Mouse (Mus musculus) neural tube, embryonic 11.5 days (tissue): ENCODE measurements around the gene Hmgb1. TPM values are rescaled to one million over a fixed set of nuclear protein-coding genes. Genes with fewer than 3 reads are reported as not detected.
A peak's percentile ranks its signal among the peaks of the same experiment; 100 is the strongest.

Source experiments
- ATAC-seq: fragments of 200-750 bp; cut with Nextera tagmentation; 2 replicates; pipeline ENCODE4 v1.8.0; 2017; ENCODE audit warnings: moderate number of reproducible peaks, mild to moderate bottlenecking, moderate TSS enrichment, moderate library complexity; ENCODE audit not compliant: insufficient read depth, low FRiP score, low TSS enrichment
- DNase-seq: peaks from one replicate; pipeline ENCODE4 v3.0.0-alpha.2; 2015; ENCODE audit warnings: low spot score
- H3K27ac ChIP-seq: fragments of 300-500 bp; sonication (generic); 2 replicates; pipeline ENCODE4 v1.5.1; 2014; ENCODE audit warnings: low read depth, mild to moderate bottlenecking, low read length
- H3K27me3 ChIP-seq: fragments of 300-500 bp; sonication (generic); 2 replicates; pipeline ENCODE4 v1.6.1; 2014; ENCODE audit warnings: mild to moderate bottlenecking, low read length, mixed read lengths; ENCODE audit not compliant: control insufficient read depth, insufficient read depth
- H3K36me3 ChIP-seq: fragments of 300-500 bp; sonication (generic); 2 replicates; pipeline ENCODE4 v1.6.1; 2014; ENCODE audit warnings: mild to moderate bottlenecking, low read length, moderate library complexity, mixed read lengths; ENCODE audit not compliant: control insufficient read depth, insufficient read depth
- H3K4me1 ChIP-seq: fragments of 300-500 bp; sonication (generic); 2 replicates; pipeline ENCODE4 v1.6.1; 2014; ENCODE audit warnings: low read length, mixed read lengths; ENCODE audit not compliant: control insufficient read depth, insufficient read depth
- H3K4me2 ChIP-seq: fragments of 300-500 bp; sonication (generic); 2 replicates; pipeline ENCODE4 v1.6.1; 2014; ENCODE audit warnings: low read depth, mild to moderate bottlenecking, moderate library complexity
- H3K4me3 ChIP-seq: fragments of 300-500 bp; sonication (generic); 2 replicates; pipeline ENCODE4 v1.5.1; 2014; ENCODE audit warnings: low read depth, low read length
- H3K9ac ChIP-seq: fragments of 300-500 bp; sonication (generic); 2 replicates; pipeline ENCODE4 v1.6.1; 2014; ENCODE audit warnings: mild to moderate bottlenecking, low read length
- H3K9me3 ChIP-seq: fragments of 300-500 bp; sonication (generic); 2 replicates; pipeline ENCODE4 v1.6.1; 2016; ENCODE audit warnings: low read length; ENCODE audit not compliant: control insufficient read depth
- WGBS: fragments of 180-500 bp; shearing (Covaris S2); extraction: QIAGEN DNeasy Blood & Tissue Kit; methylation state at CpG from one replicate; pipeline ENCODE4 v1.1.7; 2014; 5-methylcytosine and 5-hydroxymethylcytosine counted together
- polyA plus RNA-seq: library from polyadenylated mRNA; unstranded; fragments of >200 nt; fragmentation: Nextera tagmentation; extraction: Ambion mirVana; gene quantifications from 2 replicates; pipeline ENCODE4 v1.2.1, GENCODE M21; 2014

The Hmgb1 gene
- polyA plus RNA-seq, 1 experiment from 2014 or later, result 1,783 TPM

- H3K36me3 ChIP-seq, result no peaks in the 10 kb centered on the region
- H3K9ac ChIP-seq, result no peak overlapping the region
- ATAC-seq (no peak), DNase-seq (no peak)
- WGBS, result 85% methylated on average over 10 of the region's 10 CpGs
- H3K4me1 ChIP-seq, result no peaks in the 10 kb centered on the region
- no peak overlapping the region for H3K27ac ChIP-seq
- no peak overlapping the region for H3K4me3 ChIP-seq
- no peaks in the 10 kb centered on the region for H3K27me3 ChIP-seq
- no peak overlapping the region for H3K4me2 ChIP-seq
- H3K9me3 ChIP-seq, result no peaks in the 10 kb centered on the region
Measured at GRCm38 (mm10) chr5:149086382-149087244, 97.7 kb downstream of the Hmgb1 start.

GRCm38 (mm10) chr5:149080466-149080865, 103.8 kb downstream of the Hmgb1 start:
- H3K9ac ChIP-seq, result no peak overlapping the region
- DNase-seq (no peak), ATAC-seq (no peak)
- H3K4me2 ChIP-seq, result no peak overlapping the region
- H3K27ac ChIP-seq, result no peak overlapping the region
- no peaks in the 10 kb centered on the region for H3K9me3 ChIP-seq
- no peaks in the 10 kb centered on the region for H3K4me1 ChIP-seq
- no peaks in the 10 kb centered on the region for H3K36me3 ChIP-seq
- H3K4me3 ChIP-seq, result no peak overlapping the region
- no peaks in the 10 kb centered on the region for H3K27me3 ChIP-seq
- WGBS, result 95% methylated on average over 8 of the region's 8 CpGs

GRCm38 (mm10) chr5:149079758-149080150, 104.5 kb downstream of the Hmgb1 start:
- WGBS, result 48% methylated on average over 7 of the region's 7 CpGs
- Histone ChIP-seq H3K36me3 (no peaks in the 10 kb centered on the region), H3K9me3 (no peaks in the 10 kb centered on the region), H3K4me3 (no peak overlapping the region), H3K27ac (no peak overlapping the region), H3K9ac (no peak overlapping the region), H3K27me3 (no peaks in the 10 kb centered on the region), H3K4me1 (no peaks in the 10 kb centered on the region), H3K4me2 (no peak overlapping the region)
- DNase-seq, result no peak
- ATAC-seq, result no peak

- Histone ChIP-seq H3K9ac (no peak overlapping the region), H3K4me3 (no peak overlapping the region), H3K27ac (no peak overlapping the region), H3K36me3 (no peaks in the 10 kb centered on the region), H3K27me3 (no peaks in the 10 kb centered on the region), H3K9me3 (no peaks in the 10 kb centered on the region), H3K4me2 (no peak overlapping the region), H3K4me1 (no peaks in the 10 kb centered on the region)
- WGBS, result 21% methylated on average over 18 of the region's 18 CpGs
- DNase-seq, result peak; percentile 21
- no peak for ATAC-seq
Measured at GRCm38 (mm10) chr5:149079018-149079757, 105.1 kb downstream of the Hmgb1 start.

GRCm38 (mm10) chr5:149077136-149077535, 107.2 kb downstream of the Hmgb1 start:
- Histone ChIP-seq H3K4me1 (no peaks in the 10 kb centered on the region), H3K27ac (no peak overlapping the region), H3K36me3 (no peaks in the 10 kb centered on the region), H3K9ac (no peak overlapping the region), H3K4me3 (no peak overlapping the region), H3K9me3 (no peaks in the 10 kb centered on the region), H3K27me3 (no peaks in the 10 kb centered on the region), H3K4me2 (no peak overlapping the region)
- no peak for ATAC-seq
- WGBS, result 91% methylated on average over 8 of the region's 8 CpGs
- no peak for DNase-seq

GRCm38 (mm10) chr5:149071546-149071945, 112.7 kb downstream of the Hmgb1 start:
- no peak overlapping the region for H3K4me2 ChIP-seq
- no peaks in the 10 kb centered on the region for H3K27me3 ChIP-seq
- no peaks in the 10 kb centered on the region for H3K36me3 ChIP-seq
- H3K27ac ChIP-seq, result no peak overlapping the region
- DNase-seq (no peak), ATAC-seq (no peak)
- H3K9me3 ChIP-seq, result no peaks in the 10 kb centered on the region
- H3K9ac ChIP-seq, result no peak overlapping the region
- H3K4me3 ChIP-seq, result no peak overlapping the region
- H3K4me1 ChIP-seq, result no peaks in the 10 kb centered on the region
- 98% methylated on average over 5 of the region's 5 CpGs for WGBS

DNA sequence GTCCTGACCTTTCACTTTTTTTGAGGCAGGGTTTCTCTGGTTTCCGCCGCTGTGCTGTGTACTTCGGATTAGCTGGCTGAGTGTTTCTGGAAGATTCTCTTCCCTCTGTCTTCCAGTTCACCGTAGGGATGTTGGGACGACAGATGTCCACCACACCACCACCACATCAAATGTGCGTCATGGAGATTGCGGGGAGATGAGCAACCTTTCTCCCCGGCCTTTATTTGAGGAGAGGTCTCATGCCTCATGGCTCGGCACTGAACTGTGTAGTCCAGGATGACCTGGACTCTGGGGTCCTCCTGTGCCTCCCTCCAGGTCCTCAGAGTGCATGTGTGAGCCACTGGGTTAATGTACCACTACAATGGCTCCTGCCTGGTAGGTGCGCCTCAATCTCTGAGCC, 115.5 kb downstream of the Hmgb1 start:
- ATAC-seq, result no peak
- Histone ChIP-seq H3K4me3 (no peak overlapping the region), H3K4me2 (no peak overlapping the region), H3K4me1 (no peaks in the 10 kb centered on the region), H3K36me3 (no peaks in the 10 kb centered on the region), H3K9me3 (no peaks in the 10 kb centered on the region), H3K27me3 (no peaks in the 10 kb centered on the region), H3K27ac (no peak overlapping the region), H3K9ac (no peak overlapping the region)
- 95% methylated on average over 10 of the region's 10 CpGs for WGBS
- DNase-seq, result no peak

DNA sequence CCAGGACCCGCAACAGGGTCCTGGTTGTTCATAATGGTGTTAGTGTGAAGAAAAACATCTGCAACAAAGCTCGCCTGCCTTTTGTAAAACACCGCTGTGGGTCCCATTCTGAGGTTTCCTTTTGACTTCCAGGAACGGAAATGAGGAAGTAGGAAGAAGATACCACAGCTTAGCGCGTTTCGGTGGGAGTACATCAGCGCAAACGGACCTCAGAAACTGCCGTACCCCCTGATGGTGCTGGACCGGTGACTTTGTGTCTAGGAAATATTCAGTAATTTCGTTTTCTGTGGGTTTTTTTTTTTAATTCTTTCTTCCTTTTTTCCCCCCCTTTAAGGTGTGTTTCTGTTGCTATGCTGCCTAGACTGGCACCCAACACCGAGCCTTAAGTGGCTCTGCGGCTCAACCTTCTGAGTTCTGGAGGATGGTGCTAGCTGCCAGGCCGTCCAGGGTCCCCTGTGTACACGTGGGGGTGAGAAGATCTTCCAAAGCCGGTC, 116.0 kb downstream of the Hmgb1 start:
- no peaks in the 10 kb centered on the region for H3K4me1 ChIP-seq
- H3K4me2 ChIP-seq, result no peak overlapping the region
- H3K4me3 ChIP-seq, result no peak overlapping the region
- DNase-seq (no peak), ATAC-seq (no peak)
- H3K36me3 ChIP-seq, result no peaks in the 10 kb centered on the region
- H3K9me3 ChIP-seq, result no peaks in the 10 kb centered on the region
- H3K27me3 ChIP-seq, result no peaks in the 10 kb centered on the region
- 89% methylated on average over 17 of the region's 17 CpGs for WGBS
- no peak overlapping the region for H3K27ac ChIP-seq
- H3K9ac ChIP-seq, result no peak overlapping the region
